Mouse (Mus musculus): ENCODE measurements at regions not wholly inside any gene's neighbourhood (a gene's known extent, or its start where the extent isn't known, plus 50 kb on each side); places are given as distances from the start of the nearest gene placed in this dataset.
"Not testable (repeated sequence)": the region's sequence is repeated elsewhere in the genome, so short reads cannot be mapped to it uniquely, and the experiment has no call there.

GRCm38 (mm10) chr12:32122915-32123314 lies 61.8 kb upstream of the Prkar2b start:
- peak; percentile 40 for DNase-seq

GRCm38 (mm10) chr12:32122007-32122406 lies 60.9 kb upstream of the Prkar2b start:
- not testable (repeated sequence) for DNase-seq

- DNase-seq = no peak
Measured at GRCm38 (mm10) chr12:32112691-32113090, 51.6 kb upstream of the Prkar2b start.

- DNase-seq = no peak
Measured at GRCm38 (mm10) chr12:32111508-32112119, 50.5 kb upstream of the Prkar2b start.

DNA sequence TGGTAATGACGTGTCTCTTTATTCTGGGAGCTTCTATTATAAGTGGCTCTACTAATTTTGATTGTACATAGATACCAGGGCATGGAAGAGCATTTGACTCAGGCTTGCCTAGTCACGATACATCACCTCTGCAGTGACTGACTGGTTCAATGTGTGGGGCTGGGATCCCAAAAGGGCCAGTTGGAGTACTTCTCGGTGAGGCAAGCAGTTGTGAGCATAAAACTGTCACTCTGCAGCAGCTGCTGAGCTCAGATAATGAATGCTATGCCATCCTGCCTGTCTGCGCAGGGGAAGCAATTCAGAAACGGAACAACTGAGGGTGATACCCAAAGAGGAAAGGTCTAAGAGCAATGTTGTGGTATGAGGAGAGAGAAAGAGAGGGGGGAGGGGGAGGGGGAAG lies 49.8 kb upstream of the Prkar2b start:
- no peak for DNase-seq
